Mouse (Mus musculus): ENCODE measurements around the gene Ppil2. TPM values are rescaled to one million over a fixed set of nuclear protein-coding genes. Genes with fewer than 3 reads are reported as not detected.
A peak's percentile ranks its signal among the peaks of the same experiment; 100 is the strongest.

The Ppil2 gene
- polyA plus RNA-seq, 1 experiment: 116 TPM

DNA sequence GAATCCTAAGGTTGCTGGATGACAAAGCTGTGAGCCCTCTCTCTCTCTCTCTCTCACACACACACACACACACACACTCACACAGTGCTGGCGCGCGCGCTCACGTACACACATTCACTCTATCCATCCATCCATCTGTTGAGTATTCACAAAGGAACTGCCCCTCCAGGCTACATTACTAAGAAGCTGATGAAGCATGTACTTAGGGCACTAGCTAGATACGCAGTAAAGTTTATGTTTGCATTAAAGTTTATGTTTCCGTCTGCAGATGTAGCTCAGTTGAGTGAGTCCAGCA lies 21.8 kb upstream of the Ppil2 start:
- TF ChIP-seq POLR2A (IDR thresholded peaks at IDR 0.05; ENCODE audit: borderline replicate concordance, low read depth, low read length) (no peak), CTCF (IDR thresholded peaks at IDR 0.05; ENCODE audit: low read depth, low read length) (no peak)
- Histone ChIP-seq H3K27ac (ENCODE audit: insufficient read depth, low read depth, low read length) (peak overlapping the region; percentile 45), H3K4me3 (ENCODE audit: insufficient read depth, low read length) (peak overlapping the region; percentile 45), H3K4me1 (ENCODE audit: control insufficient read depth, insufficient read depth, low read length) (peaks cover 18% of the 10 kb centered on the region)

DNA sequence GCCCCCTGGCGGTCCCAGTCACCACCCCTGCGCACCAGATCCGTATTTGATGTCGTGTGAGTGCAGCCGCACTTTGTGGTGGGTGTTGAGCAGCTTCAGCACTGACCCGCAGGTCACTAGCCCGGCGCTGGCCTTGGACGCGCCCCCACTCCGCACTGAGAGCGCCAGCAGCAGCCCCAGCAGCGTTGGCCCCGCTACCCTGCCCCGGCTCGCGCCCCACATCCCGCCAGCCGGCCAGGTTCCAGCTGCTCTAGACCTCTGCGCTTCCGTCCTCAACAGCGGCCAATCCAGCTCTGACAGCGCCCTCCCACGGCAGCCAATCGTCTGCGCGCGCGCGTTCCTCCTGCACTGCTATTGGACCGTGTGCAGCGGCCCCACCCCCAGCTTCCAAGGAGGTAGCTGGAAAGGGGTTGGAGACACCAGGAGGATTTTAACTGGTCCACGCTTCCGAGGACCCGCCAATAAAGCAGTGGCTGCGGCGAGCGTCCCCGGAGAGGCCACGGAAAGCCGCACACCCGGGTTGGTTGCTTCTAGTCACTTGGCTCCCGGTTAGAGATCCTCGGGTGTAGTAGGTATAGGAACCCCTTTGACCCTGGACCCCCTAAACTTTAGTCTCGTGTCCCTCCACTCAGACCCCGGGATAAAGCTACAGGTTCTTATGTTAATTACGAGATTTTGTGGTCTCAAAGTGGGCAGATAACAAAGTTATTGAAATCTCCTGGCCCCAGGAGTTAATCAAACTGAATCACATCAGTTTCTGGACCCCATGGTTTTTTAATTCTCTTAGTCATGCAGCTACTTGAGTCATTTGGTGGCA lies 21.2 kb upstream of the Ppil2 start, which contains the start of gene Sdf2l1:
TSS of gene Sdf2l1 (minus strand) at position 295 of the 817 bp plus-strand sequence.
- peak within 1 kb of the TSS; percentile 91 for H3K4me3 ChIP-seq (ENCODE audit: insufficient read depth, low read length)
- H3K4me1 ChIP-seq (ENCODE audit: control insufficient read depth, insufficient read depth, low read length): peaks cover 18% of the 10 kb centered on the region
- TF ChIP-seq CTCF (IDR thresholded peaks at IDR 0.05; ENCODE audit: low read depth, low read length) (no peak), POLR2A (IDR thresholded peaks at IDR 0.05; ENCODE audit: borderline replicate concordance, low read depth, low read length) (no peak)
- peak within 1 kb of the TSS; percentile 45 for H3K27ac ChIP-seq (ENCODE audit: insufficient read depth, low read depth, low read length)

GRCm38 (mm10) chr16:17131191-17132088 lies 20.4 kb upstream of the Ppil2 start:
- H3K27ac ChIP-seq (ENCODE audit: insufficient read depth, low read depth, low read length): peak overlapping the region; percentile 25
- H3K4me3 ChIP-seq (ENCODE audit: insufficient read depth, low read length): peak overlapping the region; percentile 91
- no peak for TF ChIP-seq CTCF (IDR thresholded peaks at IDR 0.05; ENCODE audit: low read depth, low read length)
- no peak for TF ChIP-seq POLR2A (IDR thresholded peaks at IDR 0.05; ENCODE audit: borderline replicate concordance, low read depth, low read length)
- H3K4me1 ChIP-seq (ENCODE audit: control insufficient read depth, insufficient read depth, low read length): peaks cover 18% of the 10 kb centered on the region

- Histone ChIP-seq H3K4me3 (ENCODE audit: insufficient read depth, low read length) (no peak overlapping the region), H3K27ac (ENCODE audit: insufficient read depth, low read depth, low read length) (no peak overlapping the region), H3K4me1 (ENCODE audit: control insufficient read depth, insufficient read depth, low read length) (peaks cover 8% of the 10 kb centered on the region; the same call in 1 of the 2 replicates)
- TF ChIP-seq CTCF (IDR thresholded peaks at IDR 0.05; ENCODE audit: low read depth, low read length) (peak; percentile 54; the same call in 1 of the 2 replicates), POLR2A (IDR thresholded peaks at IDR 0.05; ENCODE audit: borderline replicate concordance, low read depth, low read length) (no peak)
Observed at GRCm38 (mm10) chr16:17127292-17127691, 16.2 kb upstream of the Ppil2 start.

GRCm38 (mm10) chr16:17124871-17125520 lies 13.9 kb upstream of the Ppil2 start, which contains the start of gene 2610318N02Rik:
Gene 2610318N02Rik, minus strand, starts transcription at chr16:17125167.
- Histone ChIP-seq H3K4me3 (ENCODE audit: insufficient read depth, low read length) (peak within 1 kb of the TSS; percentile 68), H3K4me1 (ENCODE audit: control insufficient read depth, insufficient read depth, low read length) (peaks cover 8% of the 10 kb centered on the region; the same call in 1 of the 2 replicates), H3K27ac (ENCODE audit: insufficient read depth, low read depth, low read length) (peak within 1 kb of the TSS; percentile 7; the same call in 1 of the 2 replicates)
- TF ChIP-seq CTCF (IDR thresholded peaks at IDR 0.05; ENCODE audit: low read depth, low read length) (no peak), POLR2A (IDR thresholded peaks at IDR 0.05; ENCODE audit: borderline replicate concordance, low read depth, low read length) (no peak)

DNA sequence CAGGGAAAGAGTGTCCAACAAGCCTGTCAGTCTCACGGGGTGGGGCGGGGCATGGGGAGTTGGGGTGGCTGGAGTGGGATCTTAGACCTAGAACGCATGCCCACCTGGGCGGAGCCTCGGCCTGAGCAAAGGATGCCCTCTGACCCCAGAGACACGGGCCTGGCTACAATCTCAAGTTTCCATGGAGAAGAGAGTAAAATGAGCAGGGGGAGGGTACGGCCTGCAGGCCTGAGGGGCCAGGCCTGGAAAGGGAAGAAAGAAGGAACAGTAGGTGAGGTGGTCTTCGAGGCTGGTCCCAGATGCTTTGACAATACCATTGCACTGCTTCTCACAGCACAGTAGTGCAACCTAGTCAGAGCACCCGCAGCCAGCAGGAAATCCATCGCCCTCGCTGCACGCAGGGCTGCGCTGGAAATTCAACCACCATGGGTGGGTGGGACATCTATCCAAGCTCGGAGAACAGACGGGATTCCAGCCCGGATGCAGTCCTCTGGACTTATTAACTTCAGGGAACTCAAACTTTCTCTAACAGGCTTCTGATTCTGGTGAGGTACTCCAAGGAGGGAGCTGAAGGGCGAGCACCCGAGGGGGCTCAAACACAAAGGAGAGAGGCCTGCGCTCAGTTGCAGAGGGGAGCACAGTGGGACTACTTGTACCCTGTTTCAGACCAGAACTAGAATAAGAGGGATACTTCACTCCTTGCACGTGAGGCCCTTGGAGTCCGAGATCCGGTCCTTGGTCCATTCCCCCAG lies 13.2 kb upstream of the Ppil2 start:
- Histone ChIP-seq H3K4me1 (ENCODE audit: control insufficient read depth, insufficient read depth, low read length) (peaks cover 8% of the 10 kb centered on the region; the same call in 1 of the 2 replicates), H3K27ac (ENCODE audit: insufficient read depth, low read depth, low read length) (peak overlapping the region; percentile 7; the same call in 1 of the 2 replicates), H3K4me3 (ENCODE audit: insufficient read depth, low read length) (peak overlapping the region; percentile 68)
- no peak for TF ChIP-seq CTCF (IDR thresholded peaks at IDR 0.05; ENCODE audit: low read depth, low read length)
- TF ChIP-seq POLR2A (IDR thresholded peaks at IDR 0.05; ENCODE audit: borderline replicate concordance, low read depth, low read length): no peak

DNA sequence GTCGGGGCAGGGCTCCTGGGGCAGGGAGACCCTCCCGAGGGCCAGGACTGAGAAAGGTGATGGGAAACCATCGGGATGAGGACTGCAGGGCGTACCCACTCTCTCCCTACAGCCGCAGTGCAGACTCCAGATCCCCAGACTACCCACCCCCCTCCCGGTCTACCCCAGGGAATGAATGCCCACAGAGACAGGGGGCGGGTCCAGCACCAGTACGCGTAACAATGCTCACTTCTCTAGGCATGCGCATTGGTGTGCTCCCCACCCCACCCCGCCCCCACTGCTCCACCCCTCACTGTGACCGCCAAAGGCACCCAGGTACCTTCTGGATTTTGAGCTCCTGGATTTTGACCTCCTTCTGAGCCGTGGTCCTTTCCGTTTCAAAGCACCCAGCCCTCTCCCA lies 10.5 kb upstream of the Ppil2 start:
- no peak overlapping the region for H3K4me3 ChIP-seq (ENCODE audit: insufficient read depth, low read length)
- TF ChIP-seq CTCF (IDR thresholded peaks at IDR 0.05; ENCODE audit: low read depth, low read length) (no peak), POLR2A (IDR thresholded peaks at IDR 0.05; ENCODE audit: borderline replicate concordance, low read depth, low read length) (no peak)
- peaks cover 8% of the 10 kb centered on the region; the same call in 1 of the 2 replicates for H3K4me1 ChIP-seq (ENCODE audit: control insufficient read depth, insufficient read depth, low read length)
- H3K27ac ChIP-seq (ENCODE audit: insufficient read depth, low read depth, low read length): no peak overlapping the region

GRCm38 (mm10) chr16:17117309-17117799 lies 6.3 kb upstream of the Ppil2 start:
- Histone ChIP-seq H3K4me3 (ENCODE audit: insufficient read depth, low read length) (no peak overlapping the region), H3K4me1 (ENCODE audit: control insufficient read depth, insufficient read depth, low read length) (no peaks in the 10 kb centered on the region), H3K27ac (ENCODE audit: insufficient read depth, low read depth, low read length) (no peak overlapping the region)
- TF ChIP-seq POLR2A (IDR thresholded peaks at IDR 0.05; ENCODE audit: borderline replicate concordance, low read depth, low read length): no peak
- no peak for TF ChIP-seq CTCF (IDR thresholded peaks at IDR 0.05; ENCODE audit: low read depth, low read length)

All from bone marrow macrophage, adult 2 months (primary cell).